Mouse (Mus musculus) E14TG2a.4 (cell line): ENCODE results near the gene Atf3.

ENCODE experiments used
- H3K27me3 ChIP-seq: 2 replicates; pipeline ENCODE4 v1.6.1; 2014; ENCODE audit warnings: low read length, control low read depth; ENCODE audit not compliant: insufficient read depth
- H3K36me3 ChIP-seq: 2 replicates; pipeline ENCODE4 v1.6.1; 2014; ENCODE audit warnings: low read length, control low read depth; ENCODE audit not compliant: insufficient read depth
- H3K4me1 ChIP-seq: replicated peaks from 2 replicates; pipeline ENCODE4 v1.6.1; 2014; ENCODE audit warnings: low read depth, low read length, control low read depth
- H3K4me3 ChIP-seq: replicated peaks from 2 replicates; pipeline ENCODE4 v1.5.1; 2014; ENCODE audit warnings: mild to moderate bottlenecking, low read length
- H3K9me3 ChIP-seq: 2 replicates; pipeline ENCODE4 v1.6.1; 2014; ENCODE audit warnings: low read length, control low read depth
- CTCF ChIP-seq: conservative IDR thresholded peaks from 2 replicates; pipeline ENCODE4 v1.5.1; 2014; ENCODE audit warnings: low read length
- NANOG ChIP-seq: IDR thresholded peaks from 2 replicates; pipeline ENCODE4 v1.6.1; 2014; ENCODE audit warnings: borderline replicate concordance, low read length, mixed read lengths
- POU5F1 ChIP-seq: IDR thresholded peaks from 2 replicates; pipeline ENCODE4 v1.6.1; 2014; ENCODE audit warnings: low read length, borderline replicate concordance

The Atf3 gene

DNA sequence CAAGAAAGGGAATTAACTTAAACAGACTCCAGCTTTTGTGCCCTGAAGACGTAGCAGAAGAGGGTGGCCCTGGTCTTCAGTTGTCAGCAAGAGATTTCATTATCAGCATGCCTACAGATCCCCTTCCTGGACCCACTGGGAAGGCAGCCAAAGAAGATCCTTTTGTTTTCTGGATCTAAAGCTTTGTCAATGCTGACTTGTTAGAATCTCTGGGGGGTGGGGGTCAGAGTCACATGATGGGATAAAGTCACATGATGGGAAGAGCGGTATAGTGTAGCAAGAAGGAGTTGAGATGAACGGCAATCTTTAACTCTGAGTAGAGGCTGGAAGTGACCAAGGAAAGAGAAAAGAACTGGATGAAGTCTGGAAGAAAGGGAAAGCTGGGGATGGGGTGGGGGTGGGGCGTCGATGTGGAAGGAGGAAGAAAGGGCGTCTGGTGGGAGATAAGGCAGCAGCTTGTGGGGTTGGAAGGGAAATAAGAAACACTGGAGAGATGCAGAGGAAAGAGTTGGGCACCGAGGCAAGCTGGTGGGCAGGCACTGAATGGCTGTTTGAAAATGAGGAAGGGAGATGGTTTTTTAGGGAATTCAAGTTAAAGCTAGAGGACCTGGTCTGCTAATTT is 78.9 kb downstream of the Atf3 start:
- no peak for TF ChIP-seq POU5F1
- TF ChIP-seq CTCF: no peak
- TF ChIP-seq NANOG: no peak
- Histone ChIP-seq H3K36me3 (no peaks in the 10 kb centered on the region), H3K4me1 (peaks cover 12% of the 10 kb centered on the region; the same call in 1 of the 2 replicates), H3K27me3 (no peaks in the 10 kb centered on the region), H3K9me3 (peaks cover 51% of the 10 kb centered on the region), H3K4me3 (no peak overlapping the region)

GRCm38 (mm10) chr1:191138436-191138835 is 79.4 kb downstream of the Atf3 start:
- no peaks in the 10 kb centered on the region for H3K27me3 ChIP-seq
- peaks cover 46% of the 10 kb centered on the region for H3K9me3 ChIP-seq
- no peak overlapping the region for H3K4me3 ChIP-seq
- no peaks in the 10 kb centered on the region for H3K36me3 ChIP-seq
- TF ChIP-seq CTCF: no peak
- no peak for TF ChIP-seq NANOG
- no peak for TF ChIP-seq POU5F1
- peaks cover 12% of the 10 kb centered on the region; the same call in 1 of the 2 replicates for H3K4me1 ChIP-seq

DNA sequence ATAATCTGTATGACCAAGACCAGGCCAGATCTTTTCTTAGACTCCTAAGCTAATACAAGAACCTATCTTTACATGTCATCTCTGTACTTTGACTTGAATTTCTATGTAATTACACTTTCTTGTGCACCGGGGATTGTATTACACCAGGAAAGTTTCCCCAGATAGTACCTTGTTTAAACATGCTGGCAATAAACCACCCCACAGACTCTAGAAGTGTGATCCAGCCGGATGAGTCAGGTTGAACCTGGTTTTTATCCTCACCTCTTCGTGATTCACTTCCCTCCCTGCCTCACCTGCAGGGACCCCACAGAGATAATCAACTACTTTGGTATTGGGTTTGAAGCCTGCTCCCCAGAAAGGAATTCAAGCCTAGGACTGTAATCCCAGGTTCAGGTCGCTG is 82.4 kb downstream of the Atf3 start:
- Histone ChIP-seq H3K4me3 (no peak overlapping the region), H3K36me3 (no peaks in the 10 kb centered on the region), H3K4me1 (peaks cover 17% of the 10 kb centered on the region; the same call in 1 of the 2 replicates), H3K27me3 (no peaks in the 10 kb centered on the region), H3K9me3 (peaks cover 19% of the 10 kb centered on the region)
- no peak for TF ChIP-seq CTCF
- TF ChIP-seq NANOG: no peak
- no peak for TF ChIP-seq POU5F1

GRCm38 (mm10) chr1:191132934-191133333 is 84.9 kb downstream of the Atf3 start:
- Histone ChIP-seq H3K9me3 (peaks cover 11% of the 10 kb centered on the region), H3K4me1 (0 out of 2 replicates have a peak, but pooled peaks cover 6% of the 10 kb centered on the region), H3K4me3 (no peak overlapping the region), H3K27me3 (no peaks in the 10 kb centered on the region), H3K36me3 (no peaks in the 10 kb centered on the region)
- TF ChIP-seq CTCF (no peak), NANOG (no peak), POU5F1 (no peak)

- no peak overlapping the region for H3K4me3 ChIP-seq
- peaks cover 10% of the 10 kb centered on the region for H3K9me3 ChIP-seq
- H3K36me3 ChIP-seq: no peaks in the 10 kb centered on the region
- H3K27me3 ChIP-seq: no peaks in the 10 kb centered on the region
- no peak for TF ChIP-seq CTCF
- no peak for TF ChIP-seq POU5F1
- TF ChIP-seq NANOG: no peak
- H3K4me1 ChIP-seq: 0 out of 2 replicates have a peak, but pooled peaks cover 6% of the 10 kb centered on the region
These were observed 85.6 kb downstream of the Atf3 start for GRCm38 (mm10) chr1:191132240-191132639.

DNA sequence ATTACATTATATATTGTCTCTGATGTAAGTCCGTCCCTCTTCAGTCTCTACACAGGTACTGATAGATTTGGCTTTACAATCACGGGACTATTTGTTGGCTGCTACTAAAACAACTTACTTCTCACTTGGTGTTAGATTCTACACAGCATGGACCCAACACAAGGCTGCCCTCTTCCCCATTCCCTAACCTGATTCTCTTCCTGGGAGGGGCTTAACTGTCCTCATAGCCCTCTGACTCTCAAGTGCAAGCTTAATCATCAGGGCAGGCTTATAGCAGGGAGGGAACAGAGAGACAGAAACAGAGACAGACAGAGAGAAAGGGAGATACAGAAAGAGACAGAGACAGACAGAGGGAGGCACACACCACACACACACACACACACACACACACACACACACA is 86.1 kb downstream of the Atf3 start:
- Histone ChIP-seq H3K4me3 (no peak overlapping the region), H3K4me1 (0 out of 2 replicates have a peak, but pooled peaks cover 6% of the 10 kb centered on the region), H3K27me3 (no peaks in the 10 kb centered on the region), H3K9me3 (peaks cover 10% of the 10 kb centered on the region), H3K36me3 (no peaks in the 10 kb centered on the region)
- TF ChIP-seq CTCF (no peak), NANOG (no peak), POU5F1 (no peak)

DNA sequence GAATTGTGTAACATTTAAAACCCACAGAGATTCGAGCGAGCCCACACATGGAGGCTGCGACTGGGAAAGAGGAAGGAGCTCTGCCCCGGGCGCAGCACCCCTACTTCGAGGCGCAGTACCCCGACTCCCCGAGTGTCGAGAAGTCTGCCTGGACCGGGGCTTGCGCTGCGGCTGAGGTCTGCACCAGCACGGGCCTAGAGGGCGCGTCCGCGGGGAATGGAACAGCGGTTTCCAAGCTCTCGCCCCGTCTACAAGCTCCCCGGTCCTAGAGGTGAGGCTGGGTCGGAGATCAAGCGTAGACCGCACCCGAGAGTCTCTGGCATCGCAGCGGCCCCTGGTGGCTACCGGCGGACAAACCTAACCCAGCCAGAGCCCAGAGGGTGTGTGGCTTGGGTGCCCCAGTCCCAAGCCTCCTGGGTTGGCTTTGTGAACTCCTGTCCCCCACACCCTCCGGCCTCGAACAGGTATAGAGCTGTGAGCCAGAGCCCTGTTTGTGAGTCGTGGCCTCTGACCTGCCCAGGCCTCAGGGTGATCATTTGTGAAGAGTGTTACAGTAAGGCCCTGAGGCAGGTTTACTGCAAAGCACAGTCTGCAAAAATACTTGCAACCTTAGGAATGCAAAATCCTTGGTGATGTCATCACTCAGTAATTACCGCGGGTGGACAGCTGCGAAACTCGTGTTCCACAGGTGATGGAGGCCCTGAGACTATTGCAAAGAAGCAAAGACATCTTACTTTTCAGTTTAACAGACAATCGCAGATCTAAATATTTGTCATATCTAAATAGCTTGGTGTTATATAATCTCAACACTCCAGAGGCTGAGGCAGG is 91.8 kb downstream of the Atf3 start:
- Histone ChIP-seq H3K4me3 (peak overlapping the region; percentile 71), H3K36me3 (no peaks in the 10 kb centered on the region), H3K9me3 (peaks cover 10% of the 10 kb centered on the region), H3K4me1 (peaks cover 10% of the 10 kb centered on the region), H3K27me3 (peaks cover 21% of the 10 kb centered on the region)
- peak; percentile 21; the same call in 1 of the 2 replicates for TF ChIP-seq CTCF
- no peak for TF ChIP-seq NANOG

DNA sequence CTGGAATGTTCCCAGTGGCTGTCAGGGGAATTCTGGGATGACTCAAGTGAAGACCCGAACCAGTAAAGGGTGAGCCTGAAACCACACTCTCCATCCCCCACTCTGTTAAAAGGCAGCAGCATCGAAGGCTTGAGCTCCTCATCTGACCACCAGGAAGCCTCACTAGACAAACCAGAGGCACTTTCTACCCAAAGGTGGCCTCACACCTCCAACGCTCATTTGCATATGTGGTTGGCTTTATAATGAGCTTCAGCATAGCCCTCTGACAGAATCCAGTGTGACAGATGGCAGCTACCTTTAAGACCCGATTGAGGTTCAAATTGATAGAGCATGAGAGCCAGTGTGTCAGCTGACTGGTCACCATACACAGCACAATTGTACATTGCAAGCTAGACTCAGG is 93.6 kb downstream of the Atf3 start:
- no peak overlapping the region for H3K4me3 ChIP-seq

More for the DNA sequence above, 93.6 kb downstream of the Atf3 start:
- H3K4me1 ChIP-seq: peaks cover 10% of the 10 kb centered on the region
- peaks cover 21% of the 10 kb centered on the region for H3K27me3 ChIP-seq
- H3K36me3 ChIP-seq: no peaks in the 10 kb centered on the region
- TF ChIP-seq POU5F1 (no peak), CTCF (no peak), NANOG (no peak)
- peaks cover under 1% of the 10 kb centered on the region; the same call in 1 of the 2 replicates for H3K9me3 ChIP-seq
